Mouse (Mus musculus) intestine, embryonic 16.5 days (tissue): ENCODE results near the gene Gm20538. TPM values are rescaled to one million over a fixed set of nuclear protein-coding genes. Genes with fewer than 3 reads are reported as not detected.

Experiments used
- ATAC-seq: fragments of 200-750 bp; cut with Nextera tagmentation; 2 replicates; pipeline ENCODE4 v1.8.0; 2017; ENCODE audit warnings: moderate TSS enrichment, moderate library complexity
- H3K27ac ChIP-seq: fragments of 300-500 bp; sonication (generic); 2 replicates; pipeline ENCODE4 v1.5.1; 2014; ENCODE audit warnings: mild to moderate bottlenecking, low read length
- H3K27me3 ChIP-seq: fragments of 300-500 bp; sonication (generic); replicated peaks from 2 replicates; pipeline ENCODE4 v1.6.1; 2014; ENCODE audit warnings: low read length, control low read depth, mixed read lengths; ENCODE audit not compliant: control insufficient read depth, insufficient read depth
- H3K36me3 ChIP-seq: fragments of 300-500 bp; sonication (generic); 2 replicates; pipeline ENCODE4 v1.6.1; 2014; ENCODE audit warnings: low read length, control low read depth; ENCODE audit not compliant: control insufficient read depth, insufficient read depth
- H3K4me1 ChIP-seq: fragments of 300-500 bp; sonication (generic); 2 replicates; pipeline ENCODE4 v1.6.1; 2014; ENCODE audit warnings: low read length, control low read depth, mixed read lengths; ENCODE audit not compliant: control insufficient read depth, insufficient read depth
- H3K4me2 ChIP-seq: fragments of 300-500 bp; sonication (generic); 2 replicates; pipeline ENCODE4 v1.6.1; 2014; ENCODE audit warnings: low read depth, low read length, control low read depth
- H3K4me3 ChIP-seq: fragments of 300-500 bp; sonication (generic); 2 replicates; pipeline ENCODE4 v1.5.1; 2014; ENCODE audit warnings: mild to moderate bottlenecking, low read length
- H3K9ac ChIP-seq: fragments of 300-500 bp; sonication (generic); 2 replicates; pipeline ENCODE4 v1.6.1; 2014; ENCODE audit warnings: low read depth, low read length
- H3K9me3 ChIP-seq: fragments of 300-500 bp; sonication (generic); 2 replicates; pipeline ENCODE4 v1.6.1; 2016; ENCODE audit warnings: low read length, control low read depth; ENCODE audit not compliant: control insufficient read depth
- WGBS: fragments of 180-500 bp; shearing (Covaris S2); extraction: QIAGEN DNeasy Blood & Tissue Kit; methylation state at CpG from one replicate; pipeline ENCODE4 v1.1.7; 2014; 5-methylcytosine and 5-hydroxymethylcytosine counted together
- polyA plus RNA-seq: library from polyadenylated mRNA; unstranded; fragments of >200 nt; fragmentation: Nextera tagmentation; extraction: Ambion mirVana; gene quantifications from 2 replicates; pipeline ENCODE4 v1.2.1, GENCODE M21; 2015

Gm20538 gene
- not detected in 2 replicates for polyA plus RNA-seq

GRCm38 (mm10) chr19:44552731-44553130, at the start of gene Gm20538:
Gene Gm20538, minus strand, starts transcription at chr19:44552831.
- H3K4me3 ChIP-seq, result no peak within 1 kb of the TSS
- H3K9ac ChIP-seq, result no peak within 1 kb of the TSS
- H3K27ac ChIP-seq, result no peak within 1 kb of the TSS
- peaks cover 5% of the 10 kb centered on the region for H3K4me1 ChIP-seq
- no peak for ATAC-seq
- no peak within 1 kb of the TSS for H3K4me2 ChIP-seq
- no peaks in the 10 kb centered on the region for H3K27me3 ChIP-seq
- peaks cover 27% of the 10 kb centered on the region for H3K36me3 ChIP-seq
- WGBS, result 98% methylated on average over 4 of the region's 4 CpGs
- H3K9me3 ChIP-seq, result no peaks in the 10 kb centered on the region

- ATAC-seq, result no peak
- WGBS, result 95% methylated on average over 14 of the region's 14 CpGs
- no peak overlapping the region for H3K27ac ChIP-seq
Observed at GRCm38 (mm10) chr19:44594180-44594579, 41.5 kb upstream of the Gm20538 start.

GRCm38 (mm10) chr19:44591638-44592037, 39.0 kb upstream of the Gm20538 start:
- H3K4me1 ChIP-seq, result no peaks in the 10 kb centered on the region; the same call in 1 of the 2 replicates
- no peak overlapping the region for H3K9ac ChIP-seq
- H3K4me2 ChIP-seq, result no peak overlapping the region
- 71% methylated on average over 6 of the region's 6 CpGs for WGBS
- no peaks in the 10 kb centered on the region for H3K9me3 ChIP-seq
- H3K36me3 ChIP-seq, result no peaks in the 10 kb centered on the region
- no peak overlapping the region for H3K27ac ChIP-seq
- ATAC-seq, result no peak
- H3K27me3 ChIP-seq, result peaks cover 2% of the 10 kb centered on the region; the same call in 1 of the 2 replicates
- H3K4me3 ChIP-seq, result no peak overlapping the region

More at GRCm38 (mm10) chr19:44594180-44594579, 41.5 kb upstream of the Gm20538 start:
- no peak overlapping the region for H3K4me3 ChIP-seq
- H3K27me3 ChIP-seq, result 0 out of 2 replicates have a peak, but pooled peaks cover 4% of the 10 kb centered on the region
- no peaks in the 10 kb centered on the region for H3K36me3 ChIP-seq
- no peak overlapping the region for H3K9ac ChIP-seq
- no peaks in the 10 kb centered on the region for H3K9me3 ChIP-seq
- no peaks in the 10 kb centered on the region; the same call in 1 of the 2 replicates for H3K4me1 ChIP-seq
- H3K4me2 ChIP-seq, result no peak overlapping the region

DNA sequence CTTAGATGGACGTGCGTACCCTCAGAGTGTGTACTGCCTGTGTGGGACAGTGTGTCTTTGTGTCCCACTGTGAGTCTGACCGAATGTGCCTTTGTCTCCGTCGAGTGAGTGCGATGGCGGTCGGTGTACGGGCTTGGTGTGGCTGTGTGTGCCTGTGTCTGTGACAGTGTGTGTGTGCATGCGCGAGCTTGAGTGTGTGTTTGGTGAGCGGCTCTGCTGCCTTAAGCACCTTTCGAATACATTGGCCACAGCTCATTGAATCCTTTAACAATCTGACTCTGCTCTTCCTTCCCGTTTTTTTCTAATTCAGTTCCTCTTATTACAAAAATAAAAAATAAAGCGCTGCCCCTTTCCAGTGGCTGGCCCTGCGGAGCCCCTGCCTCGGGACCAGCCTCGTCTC, 38.4 kb upstream of the Gm20538 start:
- Histone ChIP-seq H3K9me3 (no peaks in the 10 kb centered on the region), H3K4me1 (no peaks in the 10 kb centered on the region; the same call in 1 of the 2 replicates), H3K27me3 (peaks cover 7% of the 10 kb centered on the region; the same call in 1 of the 2 replicates), H3K36me3 (no peaks in the 10 kb centered on the region), H3K9ac (no peak overlapping the region), H3K4me2 (no peak overlapping the region), H3K4me3 (no peak overlapping the region), H3K27ac (no peak overlapping the region)
- ATAC-seq, result no peak
- 87% methylated on average over 18 of the region's 18 CpGs for WGBS

- H3K27ac ChIP-seq, result no peak overlapping the region
- peaks cover 7% of the 10 kb centered on the region for H3K27me3 ChIP-seq
- H3K9ac ChIP-seq, result no peak overlapping the region
- 34% methylated on average over 7 of the region's 7 CpGs for WGBS
- no peaks in the 10 kb centered on the region for H3K36me3 ChIP-seq
- H3K4me3 ChIP-seq, result no peak overlapping the region
- H3K4me2 ChIP-seq, result no peak overlapping the region
- H3K4me1 ChIP-seq, result no peaks in the 10 kb centered on the region; the same call in 1 of the 2 replicates
- ATAC-seq, result peak; percentile 74
- H3K9me3 ChIP-seq, result no peaks in the 10 kb centered on the region
Observed at GRCm38 (mm10) chr19:44589591-44590223, 37.1 kb upstream of the Gm20538 start.

- Histone ChIP-seq H3K27me3 (peaks cover 13% of the 10 kb centered on the region), H3K4me1 (no peaks in the 10 kb centered on the region; the same call in 1 of the 2 replicates), H3K9me3 (no peaks in the 10 kb centered on the region), H3K27ac (no peak overlapping the region), H3K9ac (no peak overlapping the region), H3K36me3 (no peaks in the 10 kb centered on the region), H3K4me2 (no peak overlapping the region), H3K4me3 (no peak overlapping the region)
- no peak for ATAC-seq
- 48% methylated on average over 4 of the region's 4 CpGs for WGBS
Observed at GRCm38 (mm10) chr19:44588036-44588435, 35.4 kb upstream of the Gm20538 start.

GRCm38 (mm10) chr19:44582638-44583309, 30.1 kb upstream of the Gm20538 start:
- 38% methylated on average over 9 of the region's 9 CpGs for WGBS

DNA sequence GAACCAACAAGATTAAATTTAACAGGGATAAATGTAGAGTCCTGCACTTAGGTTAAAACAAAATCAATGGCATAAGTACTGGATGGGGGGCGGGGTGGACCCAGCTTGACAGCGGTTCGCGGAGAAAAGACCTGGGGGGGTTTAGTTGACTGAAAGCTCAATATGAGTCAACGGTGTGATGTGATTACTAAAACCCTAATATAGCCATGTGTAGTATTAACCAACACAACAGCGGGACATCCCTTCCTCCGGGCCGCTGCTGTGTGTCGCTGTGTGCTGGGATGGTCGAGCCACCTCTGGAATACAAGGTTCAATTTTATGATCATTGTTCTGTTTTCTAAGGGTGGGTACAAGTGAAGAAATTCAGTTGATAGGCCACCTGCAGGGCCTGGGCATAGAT, 29.5 kb upstream of the Gm20538 start:
- WGBS, result 74% methylated on average over 10 of the region's 10 CpGs

More at GRCm38 (mm10) chr19:44582638-44583309, 30.1 kb upstream of the Gm20538 start:
- H3K9ac ChIP-seq, result peak overlapping the region; percentile 27; the same call in 1 of the 2 replicates
- no peak overlapping the region for H3K4me2 ChIP-seq
- no peaks in the 10 kb centered on the region for H3K36me3 ChIP-seq
- H3K9me3 ChIP-seq, result no peaks in the 10 kb centered on the region
- H3K4me3 ChIP-seq, result no peak overlapping the region
- peak; percentile 83 for ATAC-seq
- H3K27me3 ChIP-seq, result peaks cover 13% of the 10 kb centered on the region
- no peak overlapping the region for H3K27ac ChIP-seq
- H3K4me1 ChIP-seq, result no peaks in the 10 kb centered on the region

GRCm38 (mm10) chr19:44578038-44578437, 25.4 kb upstream of the Gm20538 start:
- Histone ChIP-seq H3K27me3 (no peaks in the 10 kb centered on the region), H3K9me3 (no peaks in the 10 kb centered on the region), H3K4me1 (no peaks in the 10 kb centered on the region), H3K27ac (no peak overlapping the region), H3K4me3 (no peak overlapping the region), H3K9ac (no peak overlapping the region), H3K36me3 (no peaks in the 10 kb centered on the region; the same call in 1 of the 2 replicates), H3K4me2 (no peak overlapping the region)
- 89% methylated on average over 1 of the region's 1 CpGs for WGBS
- ATAC-seq, result no peak

More for the DNA sequence above, 29.5 kb upstream of the Gm20538 start:
- no peak overlapping the region for H3K4me3 ChIP-seq
- no peaks in the 10 kb centered on the region for H3K9me3 ChIP-seq
- peak; percentile 7; the same call in 1 of the 2 replicates for ATAC-seq
- H3K9ac ChIP-seq, result no peak overlapping the region
- peaks cover 13% of the 10 kb centered on the region for H3K27me3 ChIP-seq
- H3K27ac ChIP-seq, result no peak overlapping the region
- H3K4me1 ChIP-seq, result no peaks in the 10 kb centered on the region
- no peak overlapping the region for H3K4me2 ChIP-seq
- no peaks in the 10 kb centered on the region for H3K36me3 ChIP-seq
